Mouse (Mus musculus): ENCODE results near the gene Slc5a2.

Slc5a2 gene

GRCm38 (mm10) chr7:128300952-128301351 lies 35.5 kb downstream of the Slc5a2 start:
- no peak for DNase-seq (ENCODE audit: low spot score)

- no peak for DNase-seq (ENCODE audit: low spot score)
These were observed 36.7 kb downstream of the Slc5a2 start for GRCm38 (mm10) chr7:128302151-128302550.

DNA sequence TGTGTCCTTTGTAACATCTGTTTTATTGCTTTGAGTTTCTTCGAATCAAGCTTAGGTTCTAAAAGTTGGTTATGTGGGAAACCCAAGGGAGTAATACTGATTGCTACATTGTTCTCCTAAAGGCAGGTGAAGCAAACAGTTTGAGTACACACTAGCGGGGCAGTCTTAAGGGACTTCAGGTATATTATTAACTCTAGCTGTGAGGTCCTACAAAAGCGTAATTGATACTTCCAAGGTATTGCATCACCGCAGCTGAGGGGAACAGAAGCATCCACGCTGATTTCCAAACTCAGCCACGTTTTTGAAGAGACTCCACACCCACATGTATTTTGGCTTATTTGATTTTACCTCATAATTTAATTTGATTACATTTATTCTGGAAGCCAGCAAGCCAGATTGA lies 38.7 kb downstream of the Slc5a2 start:
- DNase-seq (ENCODE audit: low spot score) = peak; percentile 71

DNA sequence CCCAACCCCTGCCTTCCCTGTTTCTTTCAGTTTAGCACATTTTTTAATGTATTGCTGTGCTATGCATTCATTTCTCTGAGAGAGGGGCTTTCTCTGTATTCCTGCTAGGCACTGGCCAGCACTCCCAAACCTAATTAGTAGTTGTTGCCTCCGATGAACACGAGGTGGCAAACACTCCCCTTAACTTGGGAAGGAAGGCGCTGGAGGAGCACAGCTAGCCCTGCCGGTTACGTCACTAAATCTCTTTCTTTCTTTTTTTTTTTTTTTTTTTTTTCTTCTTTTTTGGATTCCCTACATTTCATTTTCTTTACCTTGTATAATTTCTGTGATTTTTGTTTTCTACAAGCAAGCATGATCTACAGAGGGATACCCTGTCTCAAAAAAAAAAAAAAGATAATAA lies 39.5 kb downstream of the Slc5a2 start:
- DNase-seq (ENCODE audit: low spot score) = peak; percentile 59

- DNase-seq (ENCODE audit: low spot score) = peak; percentile 74
These were observed 42.4 kb downstream of the Slc5a2 start for GRCm38 (mm10) chr7:128307851-128308250.

GRCm38 (mm10) chr7:128309216-128309615 lies 43.8 kb downstream of the Slc5a2 start:
- no peak for DNase-seq (ENCODE audit: low spot score)

GRCm38 (mm10) chr7:128309776-128310175 lies 44.3 kb downstream of the Slc5a2 start:
- DNase-seq (ENCODE audit: low spot score) = no peak

- DNase-seq (ENCODE audit: low spot score) = no peak
These were observed 44.8 kb downstream of the Slc5a2 start for GRCm38 (mm10) chr7:128310229-128310688.

DNA sequence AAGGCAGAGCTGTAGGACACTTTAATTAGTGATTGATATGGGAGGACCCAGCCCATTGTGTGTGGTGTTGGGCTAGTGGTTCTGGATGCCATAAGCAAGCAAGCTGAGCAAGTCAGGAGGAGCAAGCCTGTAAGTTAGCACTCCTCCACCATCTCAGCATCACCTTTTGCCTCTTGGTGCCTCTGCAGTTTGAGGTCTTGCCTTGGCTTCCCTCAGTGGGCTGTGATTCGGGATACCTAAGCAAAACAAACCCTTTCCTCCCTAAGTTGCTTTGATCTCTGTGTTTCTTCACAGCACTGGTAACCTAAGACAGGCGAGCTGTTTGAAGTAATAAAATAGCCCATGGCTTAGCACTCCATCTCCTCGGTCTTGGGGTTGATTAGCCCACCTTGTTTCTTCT lies 45.8 kb downstream of the Slc5a2 start:
- DNase-seq (ENCODE audit: low spot score) = no peak

DNA sequence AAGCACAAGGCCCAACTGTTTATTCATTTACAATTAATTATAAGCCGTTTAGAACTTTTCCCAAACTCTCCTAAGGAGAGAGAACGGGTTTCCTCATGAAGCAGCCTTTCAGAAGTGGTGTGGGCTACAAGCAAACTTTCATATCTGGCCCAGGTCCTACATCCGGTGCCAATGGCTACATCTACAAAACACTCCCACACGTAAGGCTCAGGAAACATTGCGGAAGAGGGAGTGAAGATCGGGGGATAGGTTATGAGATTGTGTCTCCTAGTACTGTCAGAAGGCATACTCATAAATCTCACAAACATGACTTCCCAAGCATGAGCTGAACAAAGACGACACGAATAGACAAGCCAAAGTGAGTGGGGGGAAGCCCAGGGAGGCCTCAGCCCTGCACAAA lies 46.4 kb downstream of the Slc5a2 start:
- DNase-seq (ENCODE audit: low spot score) = no peak

- no peak for DNase-seq (ENCODE audit: low spot score)
These were observed 47.1 kb downstream of the Slc5a2 start for GRCm38 (mm10) chr7:128312375-128313059.

DNA sequence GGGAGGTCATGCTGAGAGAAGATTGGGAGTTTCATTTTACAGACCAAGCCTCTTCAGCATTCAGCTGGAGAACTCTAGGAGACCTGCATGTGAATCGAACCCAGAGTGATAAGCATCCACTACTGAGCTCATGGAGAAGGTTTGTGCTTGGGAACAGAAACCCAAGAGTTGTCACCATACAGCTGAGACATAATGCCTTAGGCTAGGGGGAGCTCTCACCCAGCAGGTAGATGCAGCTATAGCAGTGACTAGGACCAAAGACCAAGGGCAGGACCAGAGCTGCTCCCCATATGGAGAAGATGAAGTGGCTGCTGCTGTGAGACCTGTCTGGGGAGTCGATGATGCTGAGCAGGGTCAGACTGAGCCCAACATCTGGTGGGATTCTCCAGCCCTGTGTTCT lies 48.1 kb downstream of the Slc5a2 start:
- no peak for DNase-seq (ENCODE audit: low spot score)

GRCm38 (mm10) chr7:128314491-128314890 lies 49.0 kb downstream of the Slc5a2 start:
- DNase-seq (ENCODE audit: low spot score) = no peak

DNA sequence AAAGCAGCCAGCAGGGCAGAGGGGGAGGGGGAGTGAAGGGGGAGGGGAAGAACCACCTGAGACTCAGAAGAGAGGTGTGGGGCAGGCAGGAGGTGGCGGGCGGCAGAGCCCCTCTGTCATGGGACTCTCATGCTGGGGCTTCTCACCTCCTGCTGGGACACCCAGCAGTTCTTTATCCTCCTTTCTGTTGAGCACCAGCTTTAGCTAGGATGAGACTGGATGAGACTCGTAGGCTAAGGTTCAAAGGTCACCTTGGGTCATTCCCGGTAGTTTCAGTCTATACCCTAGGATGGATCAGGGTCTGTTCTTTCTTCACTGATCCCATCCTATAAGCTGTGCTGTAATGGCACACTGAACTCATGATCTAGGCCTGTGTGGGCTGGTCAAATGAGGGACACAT lies 51.6 kb downstream of the Slc5a2 start:
- DNase-seq (ENCODE audit: low spot score) = no peak

GRCm38 (mm10) chr7:128319140-128319539 lies 53.7 kb downstream of the Slc5a2 start:
- DNase-seq (ENCODE audit: low spot score) = no peak

DNA sequence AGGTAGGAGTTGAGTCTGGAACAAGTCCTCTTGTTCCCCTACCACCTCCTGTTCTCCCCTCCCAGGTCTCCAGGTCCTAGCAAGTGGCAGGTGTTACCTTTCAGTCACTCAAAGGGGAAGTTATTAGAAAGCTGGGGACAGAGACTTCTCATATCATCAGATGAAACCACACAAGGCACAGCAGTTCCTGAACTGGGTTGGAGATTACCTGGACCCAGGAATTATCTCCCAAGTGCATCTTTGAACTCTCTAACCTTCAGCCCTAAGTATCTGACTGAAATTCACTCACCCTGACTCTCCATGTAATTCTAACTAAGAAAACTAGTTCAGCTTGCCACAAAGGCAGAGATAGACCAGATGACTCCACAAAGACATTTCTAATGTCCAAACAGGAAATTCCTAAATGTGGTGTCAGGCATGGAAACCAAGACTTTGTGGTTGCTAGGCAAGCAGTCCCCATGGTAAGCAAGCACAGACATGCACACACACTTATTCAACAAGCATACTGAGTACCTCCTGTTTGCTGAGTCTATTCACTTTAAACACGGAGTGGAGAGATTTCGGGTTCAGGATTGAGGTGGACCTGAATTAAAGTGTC lies 54.9 kb downstream of the Slc5a2 start:
- no peak for DNase-seq (ENCODE audit: low spot score)

DNA sequence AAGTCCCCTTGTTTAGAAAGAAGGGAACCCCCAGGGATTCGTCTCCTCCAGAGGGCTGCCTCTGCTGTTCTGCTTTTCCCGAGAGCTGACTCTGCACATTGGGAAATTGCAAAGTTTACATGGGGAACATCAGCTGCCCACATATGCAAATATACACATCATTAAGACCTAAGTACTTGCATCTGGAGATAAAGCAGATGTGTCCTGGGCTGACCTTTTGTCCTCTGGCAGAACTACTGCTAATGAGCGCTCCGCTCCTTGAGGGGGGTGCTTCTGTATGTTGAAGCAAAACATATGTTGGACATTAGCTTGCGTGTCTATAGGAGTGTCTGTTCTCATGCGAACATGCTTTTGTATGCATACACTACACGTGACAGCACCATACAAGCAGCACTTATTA lies 55.8 kb downstream of the Slc5a2 start:
- DNase-seq (ENCODE audit: low spot score) = no peak

Measured in lung, postnatal 25 days (tissue).